Mouse (Mus musculus) 3134 (cell line): ENCODE measurements around the gene Cacna1c.

Experiments used
- DNase-seq: peaks from one replicate; pipeline ENCODE4 v3.0.0-alpha.2; 2011; ENCODE audit warnings: low spot score; ENCODE audit not compliant: insufficient read length; ENCODE audit errors: extremely low read depth

Cacna1c gene

DNA sequence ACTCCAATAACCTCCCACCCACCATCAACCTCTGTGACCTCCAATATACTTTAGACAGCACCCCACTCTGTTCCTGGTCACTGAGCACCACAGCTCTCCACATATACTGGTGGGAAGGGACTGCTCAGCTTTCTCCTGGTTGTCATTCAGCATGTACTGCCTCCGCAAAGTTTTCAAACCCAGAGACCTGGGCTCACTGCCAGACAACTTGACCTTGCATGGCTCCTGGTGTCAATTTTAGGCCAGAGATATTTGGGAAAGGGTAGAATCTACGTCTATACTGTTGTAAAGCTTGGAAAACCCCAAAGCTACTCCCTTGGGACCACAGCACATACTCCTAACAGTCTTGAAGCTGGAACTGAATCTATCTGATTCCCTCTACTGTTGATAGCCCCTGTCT, 320.0 kb downstream of the Cacna1c start:
- DNase-seq, result no peak

DNA sequence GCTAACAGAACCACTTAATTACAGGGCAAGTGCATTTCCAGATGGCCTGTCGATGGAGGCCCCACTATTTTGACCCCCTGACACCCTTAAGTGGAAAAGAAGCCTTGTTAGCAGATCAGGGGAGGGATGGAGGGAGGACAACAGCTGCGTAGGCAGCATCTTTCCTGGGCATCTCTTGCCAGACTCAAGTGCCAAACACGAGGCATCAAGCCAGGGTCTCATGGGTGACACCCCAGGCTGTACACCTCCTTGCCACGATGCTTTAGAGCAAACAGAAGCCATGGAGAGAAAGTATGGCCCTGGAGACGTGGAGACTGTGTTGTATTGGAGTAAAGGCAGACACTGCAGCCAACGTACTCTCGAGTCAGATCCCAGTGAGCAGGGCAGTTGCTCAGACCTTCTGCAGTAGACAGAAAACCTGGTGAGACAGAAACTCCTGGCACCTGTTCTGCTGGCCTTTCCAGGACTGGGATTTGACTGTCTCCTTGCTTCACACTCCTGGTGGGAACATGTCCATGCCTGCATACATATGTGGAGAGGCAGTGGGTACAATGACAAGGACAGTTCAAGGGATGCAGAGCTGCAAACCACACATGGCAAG, 325.9 kb downstream of the Cacna1c start:
- DNase-seq, result no peak

DNA sequence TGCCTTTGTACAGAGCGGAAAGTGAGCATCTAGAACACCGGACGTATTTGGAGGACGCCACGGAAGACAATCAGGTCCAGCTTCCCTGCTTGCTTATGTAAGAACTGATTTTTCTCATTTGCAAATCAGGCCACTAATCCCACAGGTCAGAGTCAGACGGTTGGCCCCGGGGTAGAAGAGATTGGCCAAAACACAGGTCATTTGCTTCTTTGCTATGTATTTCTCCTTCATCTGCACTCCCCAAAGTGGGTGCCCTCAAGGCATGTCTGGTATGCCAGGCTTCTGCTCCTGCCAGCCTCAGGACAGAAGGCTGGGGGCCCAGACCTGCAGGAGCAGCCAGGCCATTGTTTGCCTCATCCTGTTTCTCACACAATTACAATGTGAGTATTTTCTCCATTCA, 328.8 kb downstream of the Cacna1c start:
- DNase-seq, result no peak

DNA sequence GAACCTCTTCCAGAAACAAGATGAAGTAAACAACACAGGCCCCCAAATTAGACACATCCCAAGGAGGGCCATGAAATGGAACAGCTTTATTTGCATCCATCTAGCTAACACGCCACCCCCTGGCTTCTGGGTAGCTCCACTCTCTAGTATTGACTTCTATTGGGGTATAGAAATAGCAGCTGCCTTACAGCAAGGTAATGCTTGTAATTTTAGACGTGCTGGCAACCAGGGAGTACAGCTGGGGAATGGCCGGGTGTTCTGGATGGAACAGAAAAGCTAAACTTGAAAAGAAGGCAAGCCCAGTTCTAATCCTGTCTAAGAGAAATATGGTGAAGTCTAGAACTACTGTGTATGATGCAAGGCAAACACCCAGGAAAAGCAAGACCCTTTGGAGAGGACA, 329.3 kb downstream of the Cacna1c start:
- DNase-seq, result no peak

DNA sequence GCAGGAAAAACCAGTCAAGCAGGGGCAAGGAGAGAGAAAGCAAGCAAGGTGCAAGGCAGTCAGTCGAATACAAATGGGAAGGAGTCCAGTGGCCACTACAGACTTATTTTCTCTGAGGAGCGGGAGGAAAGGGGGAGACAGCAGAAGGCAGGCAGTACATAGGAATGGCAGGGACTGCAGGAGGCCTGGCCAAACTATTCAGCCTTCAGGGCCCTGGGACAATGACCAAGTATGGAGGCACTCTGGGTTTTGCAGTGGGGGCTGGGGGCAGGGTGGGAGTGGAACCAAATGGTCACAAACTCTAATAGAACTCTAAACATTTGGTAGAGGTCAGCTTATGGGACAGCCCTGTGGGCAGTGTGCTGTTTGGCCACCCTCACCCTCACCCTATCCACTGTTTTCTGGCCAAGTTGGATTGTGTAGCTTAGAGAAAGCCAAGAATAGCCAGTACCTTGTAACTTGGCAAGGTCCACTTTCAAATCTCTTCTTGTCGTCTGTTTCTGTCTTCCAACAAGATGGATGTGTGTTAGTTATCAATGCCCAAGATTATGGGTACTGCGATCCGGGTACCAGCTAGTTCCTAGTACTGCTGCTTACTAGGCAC, 330.3 kb downstream of the Cacna1c start:
- no peak for DNase-seq

DNA sequence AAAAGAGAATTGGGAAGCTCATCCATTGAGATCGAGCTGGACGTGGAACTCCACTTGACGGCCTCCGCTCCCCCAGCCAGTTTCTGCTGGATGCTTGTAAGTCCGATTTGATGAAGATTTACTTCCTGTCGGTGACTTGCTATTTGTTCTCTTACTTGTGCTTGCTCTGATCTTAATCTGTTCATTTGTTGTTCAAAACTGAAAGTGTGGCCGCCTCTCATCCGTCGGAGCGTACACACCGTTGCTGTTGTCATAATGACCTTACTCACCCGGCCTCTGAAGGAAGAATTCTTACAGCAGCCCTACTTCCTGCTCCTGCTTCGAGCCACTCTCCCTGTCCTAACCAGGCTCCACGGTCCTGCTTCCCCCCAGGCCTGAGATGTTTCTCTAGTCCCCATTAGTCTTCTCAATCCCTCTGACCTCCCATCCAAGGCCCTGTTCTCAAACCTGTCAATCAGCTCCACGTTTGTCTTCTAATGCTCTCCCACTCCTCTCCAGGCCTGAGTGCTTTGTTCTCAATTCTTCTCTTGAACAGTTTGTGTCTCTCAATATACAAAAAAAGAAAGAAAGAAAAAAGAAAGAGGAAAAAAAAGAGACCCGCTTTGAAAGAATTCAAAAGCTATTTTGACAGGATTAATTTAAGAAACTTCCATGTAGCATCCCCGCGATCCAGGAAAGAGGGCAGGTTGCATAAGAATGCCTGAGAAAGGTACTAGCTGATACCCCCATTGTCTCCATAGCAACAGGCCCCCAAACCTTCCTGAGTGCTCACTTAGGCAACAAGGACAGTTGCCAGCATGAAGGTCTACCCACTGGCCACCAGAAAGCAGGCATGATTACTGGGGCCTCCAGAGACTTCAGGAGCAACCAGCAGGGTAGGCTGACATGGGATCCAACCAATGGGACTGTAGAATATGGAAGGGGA, 331.3 kb downstream of the Cacna1c start:
- no peak for DNase-seq

DNA sequence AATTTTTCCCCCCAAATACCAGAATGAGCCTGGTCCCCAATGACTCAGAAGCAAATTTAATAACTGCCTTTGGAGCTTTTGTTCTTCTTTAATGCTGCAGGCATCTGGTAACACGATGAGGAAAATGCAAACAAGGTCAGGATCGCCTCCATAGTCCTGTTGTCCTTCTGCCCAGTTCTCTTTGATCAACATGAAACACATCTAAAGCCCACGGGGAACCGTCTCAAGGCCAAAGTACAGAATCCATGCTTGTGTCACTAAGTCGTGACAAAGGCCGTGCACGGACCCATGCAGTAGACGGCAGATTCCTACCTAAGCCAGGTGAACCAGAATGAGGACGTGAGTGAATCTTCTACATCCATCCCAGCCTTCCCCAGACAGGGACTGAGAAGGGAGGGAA, 333.5 kb downstream of the Cacna1c start:
- DNase-seq, result no peak

DNA sequence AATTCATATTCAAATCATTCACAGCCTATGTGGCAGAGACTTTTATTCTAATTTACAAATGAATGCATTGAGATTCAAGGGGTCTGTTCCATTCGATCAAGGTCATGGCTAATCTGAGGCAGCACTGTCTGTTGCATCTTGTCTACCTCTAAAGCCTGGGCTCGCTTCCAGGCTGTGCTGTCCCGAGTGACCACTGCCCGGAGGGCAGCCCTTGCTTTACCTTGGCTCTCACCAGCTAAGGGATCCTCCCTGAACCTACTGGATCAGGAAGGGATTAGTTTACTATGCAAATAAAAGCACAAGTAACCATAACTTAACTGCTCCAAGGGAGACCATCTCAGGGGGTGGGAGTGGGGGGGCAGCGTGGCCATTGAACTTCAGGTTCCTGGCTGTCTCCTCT, 334.1 kb downstream of the Cacna1c start:
- no peak for DNase-seq

DNA sequence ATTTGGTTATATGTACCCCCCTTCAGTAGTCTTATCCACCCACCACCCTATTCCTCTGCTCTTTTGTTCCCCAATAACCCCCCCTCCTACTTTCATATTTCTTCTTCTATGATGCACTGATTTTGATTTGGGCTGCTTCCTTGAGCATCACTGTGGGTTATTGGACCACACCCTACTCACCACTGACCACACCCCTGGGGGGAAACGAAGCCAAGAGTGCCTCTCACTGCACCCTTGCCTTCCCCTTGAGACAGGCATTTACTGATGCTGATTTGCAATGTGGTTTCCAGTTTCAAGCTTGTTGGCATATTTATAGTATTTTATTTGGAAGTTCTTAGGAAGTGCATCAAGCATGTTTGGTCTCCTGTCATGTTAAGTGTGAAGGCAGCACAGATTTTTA, 337.8 kb downstream of the Cacna1c start:
- no peak for DNase-seq

DNA sequence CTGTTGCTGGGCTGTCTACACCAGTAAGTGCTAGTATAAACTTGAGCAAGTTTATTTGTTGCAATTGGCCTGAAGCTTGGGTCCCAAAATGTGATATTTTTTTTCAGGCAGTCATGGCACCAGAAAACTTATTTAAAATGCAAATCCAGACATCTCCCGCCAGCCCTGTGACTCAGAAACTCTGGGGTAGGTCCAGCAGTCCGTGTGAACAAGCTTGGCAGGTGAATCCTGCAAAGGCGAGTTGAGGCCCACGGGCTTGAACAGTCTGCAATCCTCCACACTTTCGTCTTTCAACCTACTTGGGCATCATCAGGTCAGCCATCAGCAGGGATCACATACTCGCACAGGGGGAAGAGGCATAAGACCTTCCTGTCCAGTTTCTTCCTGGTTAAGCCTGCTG, 344.1 kb downstream of the Cacna1c start:
- DNase-seq, result no peak

DNA sequence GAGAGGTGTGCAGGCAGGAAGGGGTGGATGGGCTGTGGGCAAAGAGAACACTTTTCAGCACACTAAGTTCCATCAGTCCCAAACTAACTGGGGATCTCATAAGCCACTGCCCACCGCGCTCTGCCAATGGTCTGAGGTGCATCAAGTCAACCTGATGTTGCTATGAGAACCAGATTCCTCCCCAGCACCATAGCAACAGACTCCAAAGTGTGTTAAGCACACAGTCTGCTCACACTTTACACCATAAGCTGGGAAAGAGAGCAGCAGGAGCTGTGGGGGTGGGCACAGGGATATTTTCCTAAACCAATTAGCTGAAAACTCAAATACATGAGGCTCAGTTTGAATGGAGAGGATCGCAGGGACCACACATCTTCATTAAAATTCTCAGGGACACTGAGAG, 345.1 kb downstream of the Cacna1c start:
- DNase-seq, result no peak

DNA sequence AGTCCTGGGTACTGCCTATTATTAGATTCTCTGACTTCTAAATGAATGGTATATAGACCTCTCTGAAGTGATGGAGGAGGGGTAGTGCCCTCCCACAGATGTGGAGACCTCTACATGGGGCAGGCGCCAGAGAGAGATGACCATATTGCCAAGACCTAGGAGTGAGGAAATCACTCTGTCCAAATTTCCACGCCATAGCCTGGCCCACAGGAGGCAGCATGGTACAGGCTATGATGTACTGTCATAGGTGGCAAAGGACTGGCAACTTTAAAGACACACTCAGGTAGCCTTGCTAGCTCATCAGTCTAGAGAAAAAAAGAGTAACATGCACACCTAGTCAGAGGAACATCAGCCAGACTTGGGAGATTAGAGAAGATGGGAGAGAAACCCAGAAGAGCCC, 347.6 kb downstream of the Cacna1c start:
- DNase-seq, result no peak

DNA sequence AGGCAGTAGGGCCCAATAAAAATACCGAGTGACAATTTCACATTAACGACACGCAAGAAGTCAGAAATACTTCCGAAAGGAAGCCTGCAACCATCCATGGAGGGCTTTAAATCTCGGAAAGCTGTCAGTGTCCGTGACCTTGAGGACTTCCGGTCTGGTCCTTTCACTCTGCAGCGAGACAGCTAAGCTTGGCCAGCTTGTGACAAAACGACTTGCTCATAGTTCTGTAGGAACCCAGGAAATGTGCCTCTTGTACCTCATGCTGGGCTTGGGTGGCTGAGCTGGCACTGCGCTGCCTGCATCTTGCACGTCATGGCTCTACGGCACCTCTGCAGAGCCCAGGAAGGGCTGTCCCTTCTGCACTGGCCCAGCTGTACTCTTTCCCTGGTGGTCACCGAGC, 348.5 kb downstream of the Cacna1c start:
- DNase-seq, result no peak

DNA sequence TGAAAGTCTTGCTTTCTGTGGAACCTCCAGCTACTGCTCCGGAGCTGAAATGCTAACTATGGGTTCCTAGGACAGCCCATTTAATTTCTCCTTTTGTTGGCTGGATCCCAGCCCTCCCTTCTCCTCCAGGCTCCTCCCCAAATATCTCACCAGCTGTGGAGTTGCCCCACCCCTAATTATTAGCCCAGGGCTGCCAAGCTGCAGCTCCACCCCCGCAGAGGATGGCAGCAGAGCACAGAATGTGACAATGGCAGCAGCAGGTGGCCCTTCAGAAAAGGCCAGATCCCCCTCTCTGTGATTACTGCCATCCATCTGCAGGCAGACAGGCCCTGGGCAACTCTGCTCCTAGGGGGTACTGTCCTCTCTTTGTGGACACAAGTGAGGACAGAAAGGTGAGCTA, 350.4 kb downstream of the Cacna1c start:
- DNase-seq, result no peak

DNA sequence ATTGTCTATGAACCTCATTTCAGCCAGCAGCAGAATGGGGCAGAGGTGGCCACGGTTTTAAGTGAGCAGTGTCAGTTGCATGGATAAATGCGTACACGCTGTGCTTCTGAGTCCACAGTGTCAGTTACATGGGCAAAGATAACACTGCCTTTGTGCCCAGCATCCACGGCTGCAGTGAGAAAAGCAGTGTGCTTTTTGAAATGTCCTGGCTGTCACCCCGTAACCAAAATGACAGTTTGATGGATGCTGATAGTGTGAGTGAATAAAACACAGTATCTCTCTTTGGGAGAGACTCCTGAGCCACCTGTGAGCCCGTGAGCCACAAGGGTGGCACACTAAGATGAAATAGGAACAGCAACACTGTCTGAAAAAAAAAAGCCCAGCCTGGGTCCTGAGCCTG, 351.0 kb downstream of the Cacna1c start:
- no peak for DNase-seq

DNA sequence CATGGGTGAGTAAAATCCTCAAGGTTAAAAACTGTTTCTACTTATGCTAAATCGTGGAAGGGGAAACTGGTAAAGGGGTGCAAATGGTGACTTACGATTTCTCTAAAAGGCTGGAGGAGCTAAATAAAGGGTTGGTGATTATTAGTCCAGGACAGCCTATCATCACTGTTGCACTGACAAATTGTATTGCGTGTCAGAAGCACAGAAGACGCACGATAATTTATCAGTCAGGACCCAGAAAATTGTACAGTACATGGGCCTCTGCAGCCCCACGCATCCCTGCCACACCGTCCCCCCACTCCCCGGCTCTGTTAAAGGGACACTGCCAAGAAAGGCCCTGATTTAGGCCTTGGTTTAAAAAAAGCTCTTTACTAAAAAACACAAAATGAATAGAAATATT, 352.7 kb downstream of the Cacna1c start:
- DNase-seq, result no peak

DNA sequence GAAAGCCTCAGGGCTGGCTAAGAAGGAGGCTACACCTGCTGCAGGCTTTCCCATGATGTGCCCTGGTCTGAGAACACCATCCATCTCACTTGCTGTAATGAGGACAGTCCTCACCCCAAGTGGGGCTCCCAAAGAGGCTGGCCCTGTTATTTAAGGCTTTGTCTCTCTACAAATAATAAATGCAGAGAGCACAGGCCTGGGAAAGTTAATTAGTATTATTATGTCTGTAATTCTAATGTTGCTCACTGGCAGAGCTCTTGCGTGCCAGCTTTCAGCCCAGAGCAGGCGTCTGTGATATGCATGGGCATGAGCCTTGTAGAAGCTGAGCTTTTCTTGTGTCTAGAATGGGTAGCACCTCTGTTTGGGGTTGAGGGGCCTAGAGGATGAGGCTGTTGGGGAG, 354.3 kb downstream of the Cacna1c start:
- no peak for DNase-seq

DNA sequence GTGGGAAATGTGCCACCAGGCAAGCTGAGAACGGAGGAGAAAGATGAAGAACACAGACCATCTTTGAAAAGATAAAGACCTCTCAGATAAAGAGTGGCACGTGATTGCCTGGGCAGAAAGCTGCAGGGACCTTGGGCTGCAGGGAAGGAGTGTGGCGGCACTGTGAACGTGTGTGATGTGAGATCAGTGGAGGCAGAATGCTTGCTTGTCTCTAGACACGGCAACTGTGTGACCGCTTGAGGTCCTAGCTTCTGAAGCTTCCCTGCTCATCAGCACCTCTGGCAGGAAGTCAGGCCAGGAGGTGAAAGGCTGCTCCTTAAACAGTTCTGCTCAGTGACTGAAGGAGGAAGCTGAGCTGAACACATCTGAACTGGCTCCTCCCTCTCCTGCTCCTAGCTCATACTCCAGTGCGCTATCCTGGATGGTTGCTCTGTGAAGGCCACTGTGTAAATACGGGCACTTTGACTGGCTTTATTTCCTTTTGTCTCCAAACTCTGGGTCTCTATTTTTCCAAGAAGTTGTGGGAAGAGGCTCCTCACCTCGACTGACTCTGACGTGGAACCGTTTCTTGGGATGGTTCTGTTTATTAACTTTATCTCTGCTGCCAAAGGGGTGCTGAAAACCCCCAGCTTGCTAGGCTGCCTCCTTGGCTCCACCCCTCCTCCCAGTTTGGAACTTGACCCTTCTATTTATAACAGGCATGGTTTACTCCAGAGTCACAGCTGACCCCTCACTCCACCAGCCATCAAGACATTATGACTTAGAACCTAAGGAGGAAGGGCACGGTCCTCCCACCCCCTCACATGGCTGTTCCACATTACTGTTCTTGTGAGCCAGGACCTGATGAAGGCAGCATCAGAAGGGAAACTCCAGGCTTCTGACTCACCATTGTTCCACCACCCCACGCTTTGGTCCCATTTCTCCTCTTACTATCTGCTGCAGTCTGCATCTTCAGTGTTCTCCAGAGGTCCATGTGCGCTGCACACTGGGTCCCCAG, 357.0 kb downstream of the Cacna1c start:
- DNase-seq, result no peak

DNA sequence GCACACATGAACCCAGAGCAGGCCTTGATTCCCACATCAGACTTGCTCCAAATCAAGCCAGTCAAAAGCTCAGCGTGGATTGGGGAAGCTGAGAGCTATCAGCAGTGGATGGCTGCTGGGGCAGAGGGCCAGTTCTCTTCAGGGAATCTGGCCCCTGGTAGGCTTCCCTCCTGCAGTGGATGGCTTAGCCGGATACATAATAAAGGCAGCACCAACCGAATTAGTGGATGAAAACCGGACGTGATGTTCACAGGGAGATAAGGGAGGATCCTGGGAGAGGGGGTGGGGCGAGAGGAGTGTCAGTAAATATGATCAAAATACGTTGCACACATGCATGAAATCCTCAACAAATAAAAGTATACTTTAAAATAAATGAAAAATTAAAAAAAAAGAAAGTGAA, 359.5 kb downstream of the Cacna1c start:
- no peak for DNase-seq

DNA sequence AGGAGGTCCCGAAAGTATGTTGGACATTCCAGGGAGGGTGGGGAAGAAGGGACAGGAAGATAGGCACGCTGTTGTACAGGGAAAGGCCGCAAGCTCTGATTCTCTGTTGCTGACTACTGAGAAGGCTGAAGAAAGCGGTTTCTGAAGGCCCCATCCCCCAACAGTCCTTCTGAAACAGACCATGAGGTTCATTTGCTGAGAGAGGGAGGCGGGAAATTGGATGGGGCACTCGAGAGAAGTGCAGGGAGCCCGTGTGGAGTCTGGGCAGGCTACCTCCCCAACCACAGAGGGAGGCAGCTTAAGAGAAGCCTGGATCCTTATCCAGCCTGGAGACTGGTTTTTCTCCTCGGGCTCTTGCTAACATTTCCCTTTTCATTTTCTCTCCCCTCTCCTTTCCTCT, 362.2 kb downstream of the Cacna1c start:
- DNase-seq, result no peak

DNA sequence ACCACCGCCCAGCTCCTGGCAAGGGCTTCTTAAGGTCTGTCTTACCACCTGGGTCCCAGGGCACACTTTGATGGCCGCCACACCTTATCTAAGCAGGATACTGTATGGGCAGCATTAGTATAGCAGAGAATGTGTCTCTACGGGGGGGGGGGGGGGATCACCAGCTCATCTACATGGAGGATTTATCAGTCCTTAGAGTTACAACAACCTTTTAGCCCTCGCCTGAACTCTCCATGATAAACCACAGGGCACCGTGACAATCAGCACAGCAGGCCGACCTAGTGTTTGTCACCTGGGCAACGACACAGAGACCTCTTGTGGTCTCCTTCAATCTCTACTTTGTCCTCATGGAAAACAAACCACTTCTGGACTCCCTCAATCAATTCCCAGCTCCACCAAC, 363.2 kb downstream of the Cacna1c start:
- no peak for DNase-seq
